Mouse (Mus musculus) hindbrain, embryonic 12.5 days (tissue): ENCODE data around the gene Trim11. TPM values are rescaled to one million over a fixed set of nuclear protein-coding genes. Genes with fewer than 3 reads are reported as not detected.

Source experiments
- ATAC-seq: fragments of 200-750 bp; cut with Nextera tagmentation; 2 replicates; pipeline ENCODE4 v1.8.0; 2017; ENCODE audit warnings: moderate TSS enrichment; ENCODE audit not compliant: low FRiP score
- H3K27ac ChIP-seq: fragments of 300-500 bp; sonication (generic); 2 replicates; pipeline ENCODE4 v1.5.1; 2016; ENCODE audit warnings: mild to moderate bottlenecking
- H3K27me3 ChIP-seq: fragments of 300-500 bp; sonication (generic); 2 replicates; pipeline ENCODE4 v1.6.1; 2016; ENCODE audit warnings: mild to moderate bottlenecking
- H3K36me3 ChIP-seq: fragments of 300-500 bp; sonication (generic); 2 replicates; pipeline ENCODE4 v1.6.1; 2016; ENCODE audit warnings: mild to moderate bottlenecking
- H3K4me1 ChIP-seq: fragments of 300-500 bp; sonication (generic); 2 replicates; pipeline ENCODE4 v1.6.1; 2016
- H3K4me2 ChIP-seq: fragments of 300-500 bp; sonication (generic); replicated peaks from 2 replicates; pipeline ENCODE4 v1.6.1; 2016; ENCODE audit warnings: mild to moderate bottlenecking
- H3K4me3 ChIP-seq: fragments of 300-500 bp; sonication (generic); 2 replicates; pipeline ENCODE4 v1.5.1; 2016; ENCODE audit warnings: mild to moderate bottlenecking
- H3K9ac ChIP-seq: fragments of 300-500 bp; sonication (generic); 2 replicates; pipeline ENCODE4 v1.6.1; 2016; ENCODE audit warnings: mild to moderate bottlenecking, moderate library complexity
- H3K9me3 ChIP-seq: fragments of 300-500 bp; sonication (generic); replicated peaks from 2 replicates; pipeline ENCODE4 v1.6.1; 2016; ENCODE audit warnings: mild to moderate bottlenecking
- WGBS: fragments of 180-500 bp; shearing (Covaris S2); methylation state at CpG from one replicate; pipeline ENCODE4 v1.1.7; 2016; 5-methylcytosine and 5-hydroxymethylcytosine counted together
- polyA plus RNA-seq: library from polyadenylated mRNA; unstranded; fragments of >200 nt; fragmentation: Nextera tagmentation; extraction: Ambion mirVana; gene quantifications from 2 replicates; pipeline ENCODE4 v1.2.1, GENCODE M21; 2016

Gene Trim11
- polyA plus RNA-seq, 1 experiment from 2014 or later, result 19.3 TPM

GRCm38 (mm10) chr11:58971796-58972195 is 6.1 kb upstream of the Trim11 start:
- peaks cover 7% of the 10 kb centered on the region; the same call in 1 of the 2 replicates for H3K4me1 ChIP-seq
- H3K27me3 ChIP-seq, result no peaks in the 10 kb centered on the region
- WGBS, result 94% methylated on average over 3 of the region's 3 CpGs
- H3K4me3 ChIP-seq, result no peak overlapping the region
- H3K9me3 ChIP-seq, result no peaks in the 10 kb centered on the region
- H3K4me2 ChIP-seq, result no peak overlapping the region
- no peak for ATAC-seq
- H3K9ac ChIP-seq, result no peak overlapping the region
- no peak overlapping the region for H3K27ac ChIP-seq
- peaks cover 33% of the 10 kb centered on the region for H3K36me3 ChIP-seq

DNA sequence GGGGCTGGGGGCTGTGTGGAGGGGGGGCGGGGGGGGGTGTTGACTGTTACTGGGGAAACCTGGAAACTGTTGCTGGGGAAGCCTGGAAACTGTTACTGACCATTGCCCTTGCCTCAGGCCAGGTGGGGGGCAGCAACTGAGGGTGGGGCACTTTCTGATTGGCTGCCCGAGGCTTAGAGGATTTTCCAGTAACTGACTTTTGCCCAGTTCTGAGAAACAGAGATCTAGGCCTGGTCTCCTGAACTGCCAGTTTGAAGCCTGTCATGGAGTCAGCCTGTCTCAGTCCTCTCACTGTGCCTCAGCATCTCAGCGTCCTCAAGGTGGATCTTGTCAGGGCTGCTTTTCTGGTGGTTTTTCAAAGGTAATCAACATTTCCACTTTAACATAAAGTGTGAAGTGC is 3.5 kb upstream of the Trim11 start:
- WGBS, result 97% methylated on average over 3 of the region's 3 CpGs
- no peak overlapping the region for H3K9ac ChIP-seq
- peaks cover 25% of the 10 kb centered on the region for H3K36me3 ChIP-seq
- no peak overlapping the region for H3K27ac ChIP-seq
- H3K4me3 ChIP-seq, result no peak overlapping the region
- H3K4me2 ChIP-seq, result no peak overlapping the region
- peaks cover 21% of the 10 kb centered on the region for H3K4me1 ChIP-seq
- no peaks in the 10 kb centered on the region for H3K9me3 ChIP-seq
- ATAC-seq, result no peak
- H3K27me3 ChIP-seq, result no peaks in the 10 kb centered on the region

DNA sequence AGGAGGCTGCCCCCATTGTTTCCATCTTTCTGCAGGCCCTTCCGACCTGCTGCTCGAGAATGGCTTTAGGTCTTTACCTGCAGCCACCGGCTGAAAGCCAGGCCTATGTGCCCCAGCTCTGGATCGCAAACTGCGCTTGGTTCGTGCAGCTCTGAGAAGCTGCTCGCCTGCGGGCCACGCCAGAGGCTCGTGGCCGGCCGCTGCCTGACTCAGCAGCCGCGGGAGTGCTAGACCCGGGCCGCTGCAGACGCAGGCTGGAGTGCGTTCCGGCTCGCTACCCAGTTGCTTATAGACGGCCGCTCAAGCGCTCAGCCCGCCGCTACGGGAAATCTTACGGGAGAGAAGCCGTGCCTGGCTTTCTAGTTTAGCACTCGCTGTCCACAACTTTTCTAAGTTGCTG is 743 bp upstream of the Trim11 start:
- peak overlapping the region; percentile 77 for H3K9ac ChIP-seq
- H3K27me3 ChIP-seq, result no peaks in the 10 kb centered on the region
- H3K9me3 ChIP-seq, result no peaks in the 10 kb centered on the region
- H3K27ac ChIP-seq, result peak overlapping the region; percentile 77
- H3K4me1 ChIP-seq, result peaks cover 42% of the 10 kb centered on the region
- peak overlapping the region; percentile 72 for H3K4me3 ChIP-seq
- peaks cover 7% of the 10 kb centered on the region for H3K36me3 ChIP-seq
- peak overlapping the region; percentile 97 for H3K4me2 ChIP-seq
- no peak for ATAC-seq
- WGBS, result under 1% methylated on average over 28 of the region's 29 CpGs

GRCm38 (mm10) chr11:58977607-58978026 is 276 bp upstream of the Trim11 start:
- Histone ChIP-seq H3K4me2 (peak overlapping the region; percentile 97), H3K4me1 (peaks cover 42% of the 10 kb centered on the region), H3K4me3 (peak overlapping the region; percentile 72), H3K27me3 (no peaks in the 10 kb centered on the region), H3K9ac (peak overlapping the region; percentile 77), H3K36me3 (peaks cover 12% of the 10 kb centered on the region), H3K27ac (peak overlapping the region; percentile 77), H3K9me3 (no peaks in the 10 kb centered on the region)
- WGBS, result under 1% methylated on average over 21 of the region's 21 CpGs
- peak; percentile 38 for ATAC-seq

DNA sequence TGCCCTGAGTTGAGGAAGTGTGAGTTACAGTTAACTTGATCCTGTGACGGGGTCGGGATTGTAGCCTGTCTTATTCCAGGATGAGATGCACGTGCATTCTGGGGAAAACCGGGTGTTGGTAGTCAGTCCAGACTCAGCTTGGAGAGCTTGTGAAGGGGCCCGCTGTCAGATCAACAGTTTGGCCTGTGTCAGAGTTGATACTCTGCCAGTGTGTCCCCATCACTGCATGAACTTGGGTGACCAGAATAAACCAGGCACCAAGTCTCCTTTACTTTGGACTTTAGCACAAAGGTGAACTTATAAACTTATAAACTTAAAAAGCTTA is 775 bp downstream of the Trim11 start:
- Histone ChIP-seq H3K4me1 (peaks cover 42% of the 10 kb centered on the region), H3K9me3 (no peaks in the 10 kb centered on the region), H3K4me2 (peak overlapping the region; percentile 97), H3K36me3 (peaks cover 19% of the 10 kb centered on the region), H3K9ac (peak overlapping the region; percentile 77), H3K4me3 (peak overlapping the region; percentile 72), H3K27me3 (no peaks in the 10 kb centered on the region), H3K27ac (peak overlapping the region; percentile 77; the same call in 1 of the 2 replicates)
- ATAC-seq, result no peak
- 3% methylated on average over 5 of the region's 5 CpGs for WGBS

DNA sequence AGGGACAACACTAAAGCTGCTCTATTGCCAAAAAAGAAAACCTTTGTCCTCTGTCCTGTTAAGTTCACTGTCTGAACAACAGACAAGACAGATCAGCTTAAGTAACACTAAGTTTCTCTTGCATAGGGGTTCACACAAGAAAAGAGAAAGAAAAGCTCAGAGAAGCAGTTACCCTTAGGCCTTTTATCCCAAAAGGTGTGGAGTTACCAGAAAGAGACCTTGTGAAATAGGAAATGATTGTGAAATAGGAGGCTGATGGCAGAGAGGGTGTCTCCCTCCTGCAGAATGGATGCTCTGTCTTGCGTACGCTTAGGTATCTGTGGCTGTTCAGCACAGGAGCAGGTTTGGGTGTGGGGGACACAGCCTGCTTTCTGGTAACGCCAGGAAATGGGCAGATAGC is 1.3 kb downstream of the Trim11 start:
- H3K4me2 ChIP-seq, result peak overlapping the region; percentile 97
- H3K4me1 ChIP-seq, result peaks cover 42% of the 10 kb centered on the region
- WGBS, result 85% methylated on average over 3 of the region's 3 CpGs

DNA sequence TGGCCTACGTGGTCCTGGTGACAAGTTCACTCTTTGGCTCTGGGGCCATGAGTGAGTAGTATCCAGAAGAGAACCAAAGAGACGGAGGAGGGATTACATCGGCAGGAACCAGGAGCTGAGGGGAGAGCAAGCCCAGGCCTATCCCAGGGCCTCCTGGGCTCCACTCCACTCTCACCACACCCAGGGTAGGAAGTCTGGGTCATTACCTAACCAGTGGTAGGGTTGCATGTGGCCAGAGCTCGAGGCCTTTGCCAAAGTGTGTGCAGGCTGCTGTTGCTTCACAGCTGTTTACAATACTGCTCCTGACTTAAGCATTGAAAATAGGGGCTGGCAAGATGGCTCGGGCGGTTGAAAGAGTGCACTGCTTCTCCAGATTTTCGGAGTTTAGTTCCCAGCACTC is 1.8 kb downstream of the Trim11 start:
- WGBS, result 84% methylated on average over 7 of the region's 7 CpGs
- Histone ChIP-seq H3K27ac (no peak overlapping the region), H3K36me3 (peaks cover 24% of the 10 kb centered on the region), H3K9ac (peak overlapping the region; percentile 77), H3K4me1 (peaks cover 42% of the 10 kb centered on the region), H3K27me3 (no peaks in the 10 kb centered on the region), H3K9me3 (no peaks in the 10 kb centered on the region), H3K4me3 (peak overlapping the region; percentile 72), H3K4me2 (peak overlapping the region; percentile 97)
- no peak for ATAC-seq

More for the DNA sequence above, 1.3 kb downstream of the Trim11 start:
- Histone ChIP-seq H3K9ac (peak overlapping the region; percentile 77), H3K27ac (no peak overlapping the region), H3K9me3 (no peaks in the 10 kb centered on the region), H3K27me3 (no peaks in the 10 kb centered on the region), H3K36me3 (peaks cover 24% of the 10 kb centered on the region), H3K4me3 (peak overlapping the region; percentile 72)
- ATAC-seq, result no peak

- Histone ChIP-seq H3K36me3 (peaks cover 32% of the 10 kb centered on the region), H3K4me3 (no peak overlapping the region), H3K27me3 (no peaks in the 10 kb centered on the region), H3K27ac (no peak overlapping the region), H3K4me2 (no peak overlapping the region), H3K9me3 (no peaks in the 10 kb centered on the region), H3K4me1 (peaks cover 42% of the 10 kb centered on the region), H3K9ac (no peak overlapping the region)
- WGBS, result 74% methylated on average over 5 of the region's 5 CpGs
- no peak for ATAC-seq
Observed at GRCm38 (mm10) chr11:58980381-58980990, 2.6 kb downstream of the Trim11 start.

- no peaks in the 10 kb centered on the region for H3K9me3 ChIP-seq
- ATAC-seq, result no peak
- H3K36me3 ChIP-seq, result peaks cover 45% of the 10 kb centered on the region
- no peak overlapping the region for H3K4me3 ChIP-seq
- H3K27me3 ChIP-seq, result no peaks in the 10 kb centered on the region
- H3K4me2 ChIP-seq, result no peak overlapping the region
- H3K4me1 ChIP-seq, result peaks cover 35% of the 10 kb centered on the region
- peak overlapping the region; percentile 35; the same call in 1 of the 2 replicates for H3K9ac ChIP-seq
- WGBS, result 62% methylated on average over 14 of the region's 14 CpGs
- H3K27ac ChIP-seq, result no peak overlapping the region
Observed at GRCm38 (mm10) chr11:58981541-58982447, 3.9 kb downstream of the Trim11 start.

GRCm38 (mm10) chr11:58982471-58983097 is 4.7 kb downstream of the Trim11 start:
- H3K36me3 ChIP-seq, result peaks cover 53% of the 10 kb centered on the region
- 85% methylated on average over 18 of the region's 18 CpGs for WGBS
- H3K4me2 ChIP-seq, result no peak overlapping the region

DNA sequence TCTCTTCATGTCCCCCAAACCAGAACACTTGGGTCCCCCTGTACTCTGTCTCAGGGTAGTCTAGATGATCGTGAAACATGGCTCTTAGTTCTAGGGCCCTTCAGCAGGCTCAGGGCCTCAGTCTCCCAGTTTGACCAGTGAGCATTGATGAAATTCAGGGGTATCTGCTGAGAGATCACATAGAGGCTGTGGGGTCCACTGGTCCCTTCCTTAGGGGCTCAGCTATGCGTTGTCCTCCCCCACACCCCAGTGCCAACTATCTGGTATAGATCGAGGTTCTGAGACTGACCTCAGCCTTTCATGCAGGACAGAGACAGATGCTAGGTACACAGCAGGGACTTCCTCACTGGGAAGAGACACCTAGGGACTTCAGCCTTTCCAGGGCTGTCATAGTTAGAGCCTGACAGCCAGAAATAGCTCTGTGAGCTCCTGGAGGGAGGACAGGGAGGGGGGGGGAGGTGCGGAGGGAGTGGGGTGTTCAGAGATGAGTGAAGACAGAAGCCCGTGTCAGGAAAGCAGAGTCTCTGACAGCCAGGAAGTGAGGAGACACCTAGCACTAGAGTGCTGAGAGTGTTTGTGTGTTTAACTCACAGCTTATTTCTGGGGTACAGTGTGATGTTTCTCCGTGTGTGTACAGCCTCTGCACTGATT is 5.9 kb downstream of the Trim11 start:
- H3K36me3 ChIP-seq, result peaks cover 65% of the 10 kb centered on the region
- H3K4me3 ChIP-seq, result no peak overlapping the region
- H3K9ac ChIP-seq, result no peak overlapping the region
- WGBS, result 91% methylated on average over 6 of the region's 6 CpGs
- no peak overlapping the region for H3K4me2 ChIP-seq
- peaks cover 27% of the 10 kb centered on the region for H3K4me1 ChIP-seq
- H3K9me3 ChIP-seq, result no peaks in the 10 kb centered on the region
- no peaks in the 10 kb centered on the region for H3K27me3 ChIP-seq
- ATAC-seq, result no peak
- no peak overlapping the region for H3K27ac ChIP-seq

More at GRCm38 (mm10) chr11:58982471-58983097, 4.7 kb downstream of the Trim11 start:
- peak overlapping the region; percentile 35; the same call in 1 of the 2 replicates for H3K9ac ChIP-seq
- no peak for ATAC-seq
- H3K27me3 ChIP-seq, result no peaks in the 10 kb centered on the region
- no peak overlapping the region for H3K4me3 ChIP-seq
- H3K9me3 ChIP-seq, result no peaks in the 10 kb centered on the region
- no peak overlapping the region for H3K27ac ChIP-seq
- peaks cover 31% of the 10 kb centered on the region for H3K4me1 ChIP-seq

DNA sequence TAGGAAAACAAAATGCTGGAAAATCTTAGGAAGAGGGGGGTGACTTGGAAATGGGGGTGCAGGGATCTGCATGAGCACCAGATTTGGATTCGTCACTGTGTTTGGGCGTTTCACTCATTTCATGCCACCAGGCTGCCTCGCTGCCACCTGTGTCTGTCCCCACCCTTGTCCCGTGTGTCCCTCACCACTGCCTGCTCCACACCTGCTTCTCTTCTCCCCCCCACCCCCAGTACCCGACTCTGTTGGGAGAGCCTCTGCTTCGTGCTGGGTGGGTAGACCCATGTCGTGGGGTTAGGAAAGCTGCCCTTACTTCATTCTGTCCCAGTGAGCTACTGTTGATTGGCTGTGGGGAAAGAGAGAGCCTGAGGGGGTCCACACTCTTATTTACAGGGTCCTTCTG is 6.8 kb downstream of the Trim11 start:
- no peak overlapping the region for H3K27ac ChIP-seq

More for the DNA sequence above, 6.8 kb downstream of the Trim11 start:
- H3K9ac ChIP-seq, result no peak overlapping the region
- no peaks in the 10 kb centered on the region for H3K27me3 ChIP-seq
- WGBS, result 96% methylated on average over 7 of the region's 7 CpGs
- peaks cover 19% of the 10 kb centered on the region for H3K4me1 ChIP-seq
- H3K4me2 ChIP-seq, result no peak overlapping the region
- no peak for ATAC-seq
- no peak overlapping the region for H3K4me3 ChIP-seq
- no peaks in the 10 kb centered on the region for H3K9me3 ChIP-seq
- peaks cover 73% of the 10 kb centered on the region for H3K36me3 ChIP-seq
